Mouse (Mus musculus): ENCODE results near the gene Stxbp2. TPM values are rescaled to one million over a fixed set of nuclear protein-coding genes. Genes with fewer than 3 reads are reported as not detected.

Gene Stxbp2
- polyA plus RNA-seq, 1 experiment from 2014 or later = 111 TPM

- Histone ChIP-seq H3K36me3 (ENCODE audit: control insufficient read depth, insufficient read depth, low read length) (peaks cover 4% of the 10 kb centered on the region; the same call in 1 of the 2 replicates), H3K4me3 (ENCODE audit: low read depth, low read length) (no peak overlapping the region), H3K27me3 (ENCODE audit: control insufficient read depth, insufficient read depth, low read length) (no peaks in the 10 kb centered on the region), H3K9me3 (ENCODE audit: control insufficient read depth, low read length) (no peaks in the 10 kb centered on the region), H3K9ac (ENCODE audit: low read length) (no peak overlapping the region), H3K4me1 (replicated peaks; ENCODE audit: control insufficient read depth, insufficient read depth) (no peaks in the 10 kb centered on the region), H3K27ac (replicated peaks) (no peak overlapping the region), H3K4me2 (replicated peaks; ENCODE audit: low read depth) (no peak overlapping the region)
- ATAC-seq (ENCODE audit: low FRiP score, low TSS enrichment) (no peak), DNase-seq (ENCODE audit: low spot score) (no peak)
- TF ChIP-seq EP300 (optimal IDR thresholded peaks at IDR 0.05) (no peak), CTCF (IDR thresholded peaks at IDR 0.05; ENCODE audit: low read depth) (no peak)
- WGBS = 60% methylated on average over 5 of the region's 5 CpGs
These were observed 54.7 kb downstream of the Stxbp2 start for GRCm38 (mm10) chr8:3685422-3685821.

GRCm38 (mm10) chr8:3687537-3687936 lies 56.8 kb downstream of the Stxbp2 start:
- peak; percentile 27 for TF ChIP-seq CTCF (IDR thresholded peaks at IDR 0.05; ENCODE audit: low read depth)
- no peak for TF ChIP-seq EP300 (optimal IDR thresholded peaks at IDR 0.05)
- H3K4me2 ChIP-seq (replicated peaks; ENCODE audit: low read depth) = no peak overlapping the region
- H3K27me3 ChIP-seq (ENCODE audit: control insufficient read depth, insufficient read depth, low read length) = no peaks in the 10 kb centered on the region
- DNase-seq (ENCODE audit: low spot score) = no peak
- H3K27ac ChIP-seq (replicated peaks) = no peak overlapping the region
- no peaks in the 10 kb centered on the region for H3K9me3 ChIP-seq (ENCODE audit: control insufficient read depth, low read length)
- H3K4me3 ChIP-seq (ENCODE audit: low read depth, low read length) = no peak overlapping the region
- WGBS = 75% methylated on average over 6 of the region's 6 CpGs
- H3K4me1 ChIP-seq (replicated peaks; ENCODE audit: control insufficient read depth, insufficient read depth) = no peaks in the 10 kb centered on the region
- no peak for ATAC-seq (ENCODE audit: low FRiP score, low TSS enrichment)
- no peaks in the 10 kb centered on the region for H3K36me3 ChIP-seq (ENCODE audit: control insufficient read depth, insufficient read depth, low read length)
- H3K9ac ChIP-seq (ENCODE audit: low read length) = no peak overlapping the region

- no peaks in the 10 kb centered on the region for H3K27me3 ChIP-seq (ENCODE audit: control insufficient read depth, insufficient read depth, low read length)
- H3K36me3 ChIP-seq (ENCODE audit: control insufficient read depth, insufficient read depth, low read length) = no peaks in the 10 kb centered on the region
- no peak overlapping the region for H3K4me2 ChIP-seq (replicated peaks; ENCODE audit: low read depth)
- DNase-seq (ENCODE audit: low spot score) (peak; percentile 23), ATAC-seq (ENCODE audit: low FRiP score, low TSS enrichment) (peak; percentile 40; the same call in 1 of the 2 replicates)
- no peak overlapping the region for H3K9ac ChIP-seq (ENCODE audit: low read length)
- H3K4me1 ChIP-seq (replicated peaks; ENCODE audit: control insufficient read depth, insufficient read depth) = no peaks in the 10 kb centered on the region
- H3K9me3 ChIP-seq (ENCODE audit: control insufficient read depth, low read length) = no peaks in the 10 kb centered on the region
- no peak overlapping the region for H3K27ac ChIP-seq (replicated peaks)
- WGBS = 64% methylated on average over 3 of the region's 3 CpGs
- TF ChIP-seq CTCF (IDR thresholded peaks at IDR 0.05; ENCODE audit: low read depth) (no peak), EP300 (optimal IDR thresholded peaks at IDR 0.05) (no peak)
- no peak overlapping the region for H3K4me3 ChIP-seq (ENCODE audit: low read depth, low read length)
These were observed 60.0 kb downstream of the Stxbp2 start for GRCm38 (mm10) chr8:3690774-3691173.

Other genes with a start within 250 kb of the Stxbp2 start
- gene Arhgef18, start 237.9 kb upstream of the Stxbp2 start, polyA plus RNA-seq (2015; fragmentation: Nextera tagmentation; extraction: Ambion mirVana) = 5.5 TPM in 2 replicates
- gene Pex11g, start 163.3 kb upstream of the Stxbp2 start, polyA plus RNA-seq (2015; fragmentation: Nextera tagmentation; extraction: Ambion mirVana) = 11.6 and 15.4 TPM in 2 replicates
- 0.46 and 1.1 TPM in 2 replicates for gene Tex45, start 160.1 kb upstream of the Stxbp2 start, polyA plus RNA-seq (2015; fragmentation: Nextera tagmentation; extraction: Ambion mirVana)
- gene Zfp358, start 137.8 kb upstream of the Stxbp2 start, polyA plus RNA-seq (2015; fragmentation: Nextera tagmentation; extraction: Ambion mirVana) = 19.1 and 21.3 TPM in 2 replicates
- 24.7 and 28.4 TPM in 2 replicates for gene Mcoln1, start 130.5 kb upstream of the Stxbp2 start, polyA plus RNA-seq (2015; fragmentation: Nextera tagmentation; extraction: Ambion mirVana)
- 15.4 and 16.0 TPM in 2 replicates for gene Pnpla6, start 115.6 kb upstream of the Stxbp2 start, polyA plus RNA-seq (2015; fragmentation: Nextera tagmentation; extraction: Ambion mirVana)
- gene C330021F23Rik, start 63.0 kb upstream of the Stxbp2 start, polyA plus RNA-seq (2015; fragmentation: Nextera tagmentation; extraction: Ambion mirVana) = 0.18 and 0.38 TPM in 2 replicates
- 14.2 and 20.1 TPM in 2 replicates for gene Camsap3, start 43.7 kb upstream of the Stxbp2 start, polyA plus RNA-seq (2015; fragmentation: Nextera tagmentation; extraction: Ambion mirVana)
- gene Xab2, start 9.6 kb upstream of the Stxbp2 start, polyA plus RNA-seq (2015; fragmentation: Nextera tagmentation; extraction: Ambion mirVana) = 23.3 and 25.5 TPM in 2 replicates
- 143 and 171 TPM in 2 replicates for gene Pet100, start 9.4 kb upstream of the Stxbp2 start, polyA plus RNA-seq (2015; fragmentation: Nextera tagmentation; extraction: Ambion mirVana)
- gene Pcp2, start 5.4 kb upstream of the Stxbp2 start, polyA plus RNA-seq (2015; fragmentation: Nextera tagmentation; extraction: Ambion mirVana) = 0.25 TPM in 1 of 2 replicates, not detected in the other
- not detected in 2 replicates for gene Retn, start 24.8 kb downstream of the Stxbp2 start, polyA plus RNA-seq (2015; fragmentation: Nextera tagmentation; extraction: Ambion mirVana)
- 0.11 and 0.15 TPM in 2 replicates for gene Mcemp1, start 34.8 kb downstream of the Stxbp2 start, polyA plus RNA-seq (2015; fragmentation: Nextera tagmentation; extraction: Ambion mirVana)
- gene Fcor, start 41.4 kb downstream of the Stxbp2 start, polyA plus RNA-seq (2015; fragmentation: Nextera tagmentation; extraction: Ambion mirVana) = 3.4 and 5.3 TPM in 2 replicates
- 26.6 and 27.9 TPM in 2 replicates for gene Trappc5, start 45.3 kb downstream of the Stxbp2 start, polyA plus RNA-seq (2015; fragmentation: Nextera tagmentation; extraction: Ambion mirVana)
- gene Fcer2a, start 63.2 kb downstream of the Stxbp2 start, polyA plus RNA-seq (2015; fragmentation: Nextera tagmentation; extraction: Ambion mirVana) = 0.44 and 0.47 TPM in 2 replicates
- 0.10 and 0.21 TPM in 2 replicates for gene Clec4g, start 89.7 kb downstream of the Stxbp2 start, polyA plus RNA-seq (2015; fragmentation: Nextera tagmentation; extraction: Ambion mirVana)
- gene Cd209a, start 118.0 kb downstream of the Stxbp2 start, polyA plus RNA-seq (2015; fragmentation: Nextera tagmentation; extraction: Ambion mirVana) = 0.11 and 0.16 TPM in 2 replicates
- not detected in 2 replicates for gene Cd209e, start 223.4 kb downstream of the Stxbp2 start, polyA plus RNA-seq (2015; fragmentation: Nextera tagmentation; extraction: Ambion mirVana)
- not detected in 2 replicates for gene Cd209d, start 247.6 kb downstream of the Stxbp2 start, polyA plus RNA-seq (2015; fragmentation: Nextera tagmentation; extraction: Ambion mirVana)